Mouse (Mus musculus): ENCODE measurements around the gene Pnkd.

DNA sequence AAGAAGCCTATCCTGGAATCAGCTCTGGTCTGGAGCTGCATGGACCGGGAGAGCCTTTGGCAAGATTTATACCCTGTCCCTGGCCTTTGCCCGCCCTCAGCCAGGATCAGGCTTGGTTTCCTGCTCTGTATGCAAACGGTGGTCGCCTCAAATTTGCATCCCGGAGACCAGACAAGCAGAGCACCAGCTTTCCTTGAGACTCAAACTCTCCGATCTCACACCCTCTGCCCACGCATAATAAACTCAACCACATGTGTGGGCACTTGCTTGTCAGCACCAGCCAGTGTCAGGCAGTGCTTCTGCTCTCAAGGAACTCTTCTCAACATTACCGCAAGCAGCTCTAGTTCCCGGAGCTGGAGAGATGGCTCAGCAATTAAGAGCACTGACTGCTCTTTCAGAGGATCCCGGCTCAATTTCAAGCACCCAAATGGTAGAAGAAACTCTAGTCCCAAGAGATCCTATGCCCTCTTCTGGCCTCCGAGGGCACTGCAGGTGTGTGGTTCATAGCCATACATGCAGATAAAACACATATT lies 113.3 kb downstream of the Pnkd start:
- TF ChIP-seq EP300 (IDR thresholded peaks at IDR 0.05; ENCODE audit: insufficient read depth, low read depth, low read length), result no peak
- TF ChIP-seq POLR2A (IDR thresholded peaks at IDR 0.05; ENCODE audit: insufficient read depth, low read length), result no peak

Data from ES-Bruce4 (cell line).